Mouse (Mus musculus) liver, adult 10 weeks (tissue): ENCODE data around the gene Vmn1r9. TPM values are rescaled to one million over a fixed set of nuclear protein-coding genes. Genes with fewer than 3 reads are reported as not detected.

Experiments
- polyA plus RNA-seq: library from polyadenylated mRNA; stranded (reverse); fragments of 350-450 nt; fragmentation: Illumina TruSeq; extraction: RNeasy Lipid Tissue Mini Kit (QIAGEN cat#74804); gene quantifications from one replicate; pipeline ENCODE4 v1.2.3, GENCODE M21; 2014; ENCODE audit warnings: low read depth, low replicate concordance

Vmn1r9 gene
- polyA plus RNA-seq: not detected

GRCm38 (mm10) chr6:57066487-57066886 is at the start of gene Vmn1r9:
TSS of gene Vmn1r9 (plus strand) at chr6:57066787.

GRCm38 (mm10) chr6:57025224-57025623 is 41.4 kb upstream of the Vmn1r9 start, which contains the start of gene Vmn1r7:
TSS of gene Vmn1r7 (minus strand) at chr6:57025324.

GRCm38 (mm10) chr6:57031984-57032383 is 34.6 kb upstream of the Vmn1r9 start, which contains the start of gene Vmn1r8:
TSS of gene Vmn1r8 (plus strand) at chr6:57032284.

GRCm38 (mm10) chr6:57109154-57109553 is 42.6 kb downstream of the Vmn1r9 start, which contains the start of gene Vmn1r10:
TSS of gene Vmn1r10 (plus strand) at chr6:57109454.

Other genes with a start within 250 kb of the Vmn1r9 start
- gene Fkbp9, start 234.7 kb upstream of the Vmn1r9 start, polyA plus RNA-seq: 18.3 TPM
- 65.5 TPM for gene Nt5c3, start 142.9 kb upstream of the Vmn1r9 start, polyA plus RNA-seq
- gene Vmn1r4, start 142.8 kb upstream of the Vmn1r9 start, polyA plus RNA-seq: 0.42 TPM
- not detected for gene Vmn1r5, start 96.5 kb upstream of the Vmn1r9 start, polyA plus RNA-seq
- not detected for gene Vmn1r6, start 69.5 kb upstream of the Vmn1r9 start, polyA plus RNA-seq
- gene Vmn1r7, start 41.5 kb upstream of the Vmn1r9 start, polyA plus RNA-seq: not detected
- gene Vmn1r8, start 34.5 kb upstream of the Vmn1r9 start, polyA plus RNA-seq: not detected
- gene Vmn1r10, start 42.7 kb downstream of the Vmn1r9 start, polyA plus RNA-seq: not detected
- not detected for gene Vmn1r11, start 66.7 kb downstream of the Vmn1r9 start, polyA plus RNA-seq
- gene Vmn1r12, start 90.1 kb downstream of the Vmn1r9 start, polyA plus RNA-seq: not detected
- gene Vmn1r13, start 136.5 kb downstream of the Vmn1r9 start, polyA plus RNA-seq: not detected
- gene Vmn1r14, start 164.9 kb downstream of the Vmn1r9 start, polyA plus RNA-seq: not detected
- gene Vmn1r15, start 191.2 kb downstream of the Vmn1r9 start, polyA plus RNA-seq: not detected